Mouse (Mus musculus) bone marrow, adult 2 months (tissue): Measurements from ENCODE around the gene Ccdc47.

Source experiments
- CTCF ChIP-seq: fragments of 200-500 bp; IDR thresholded peaks from 2 replicates; pipeline ENCODE4 v1.5.1; 2011; ENCODE audit warnings: low read length, control low read depth; ENCODE audit not compliant: control insufficient read depth, insufficient read depth
- POLR2A ChIP-seq: fragments of 200-500 bp; IDR thresholded peaks from 2 replicates; pipeline ENCODE4 v1.6.1; 2011; ENCODE audit warnings: low read depth, mild to moderate bottlenecking, control low read depth, low read length, borderline replicate concordance; ENCODE audit not compliant: control insufficient read depth

DNA sequence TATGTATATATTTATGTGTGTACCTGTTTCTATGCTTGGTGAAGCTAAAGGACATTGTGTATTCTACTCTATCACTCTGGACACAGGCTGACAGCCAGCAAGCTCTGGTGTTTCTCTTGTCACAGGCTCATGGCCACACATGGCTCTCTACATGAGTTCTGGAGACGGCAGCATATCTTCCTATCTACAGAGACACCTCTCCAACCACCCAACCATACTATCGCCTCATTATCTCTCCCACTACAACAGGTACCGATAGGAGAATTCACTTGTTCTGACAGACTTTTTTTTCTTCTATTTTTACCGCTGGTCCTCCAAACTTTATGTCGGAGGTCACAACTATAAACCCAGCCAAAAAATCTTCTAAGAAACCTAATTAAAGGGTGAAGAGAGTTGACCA, 23.9 kb downstream of the Ccdc47 start:
- TF ChIP-seq CTCF (no peak), POLR2A (no peak)
